Mouse (Mus musculus) kidney, postnatal 36 days (tissue): Measurements from ENCODE around the gene Cdc45.
"Not testable (repeated sequence)": the region's sequence is repeated elsewhere in the genome, so short reads cannot be mapped to it uniquely, and the experiment has no call there.

Experiments used
- DNase-seq, 2 experiments: peaks; one replicate each; pipeline ENCODE4 v3.0.0; 2021 to 2022; ENCODE audit warnings: mixed read lengths in 2 of 2

The Cdc45 gene

GRCm38 (mm10) chr16:18811468-18812384 lies at the start of gene Cdc45, which contains the start of gene Ufd1:
Gene Cdc45, minus strand, starts transcription at chr16:18811987.
Gene Ufd1, plus strand, starts transcription at chr16:18811779.
- peak; percentile 94 to 96 for DNase-seq

DNA sequence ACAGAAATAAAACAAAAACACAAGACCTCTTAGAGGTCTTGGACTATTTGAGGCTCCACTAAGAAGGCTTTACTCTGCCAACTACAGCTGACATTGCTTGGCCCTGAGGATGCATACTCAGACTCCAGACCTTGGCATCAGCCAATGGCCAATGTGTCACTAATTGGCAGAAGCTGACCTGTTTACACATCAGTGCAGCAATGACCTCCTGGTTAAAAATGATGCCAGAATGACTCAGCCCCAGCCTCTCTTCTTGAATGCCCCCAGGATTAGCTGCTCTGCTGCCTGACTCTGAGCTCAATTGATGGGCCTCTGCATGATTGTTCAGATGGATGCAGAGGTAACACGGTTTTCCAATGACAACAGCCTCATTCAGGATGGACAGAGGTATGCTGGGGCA lies 48.4 kb upstream of the Cdc45 start:
- DNase-seq, result peak; percentile 42 to 54

GRCm38 (mm10) chr16:18858551-18858950 lies 46.8 kb upstream of the Cdc45 start:
- DNase-seq, result peak; percentile 40 to 77

GRCm38 (mm10) chr16:18849521-18850190 lies 37.9 kb upstream of the Cdc45 start:
- DNase-seq, result not testable (repeated sequence)

DNA sequence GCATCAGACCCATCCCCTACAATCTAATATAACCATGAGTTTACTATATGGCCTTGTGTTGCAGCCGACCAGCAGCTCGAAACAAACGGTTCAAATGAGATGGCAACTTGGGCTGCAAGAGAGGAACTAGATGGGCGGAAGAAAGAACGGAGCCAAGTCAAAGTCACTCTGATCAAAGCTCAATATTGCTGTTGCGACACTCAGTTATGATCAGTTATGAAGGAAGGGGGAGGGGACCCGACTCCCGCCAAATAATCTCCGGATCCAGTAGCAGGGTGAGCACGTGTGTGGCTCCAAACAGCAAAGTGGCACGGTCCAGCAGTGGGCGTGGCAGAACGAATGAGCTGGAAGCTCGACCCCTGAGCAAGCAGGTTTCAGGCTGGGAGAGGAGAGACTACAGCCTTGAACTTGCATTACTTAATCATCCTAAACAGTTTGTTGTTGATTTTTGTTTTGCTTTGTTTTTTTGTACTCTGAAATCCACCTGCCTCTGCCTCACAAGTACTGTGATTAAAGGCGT lies 34.6 kb upstream of the Cdc45 start:
- DNase-seq, result no peak

DNA sequence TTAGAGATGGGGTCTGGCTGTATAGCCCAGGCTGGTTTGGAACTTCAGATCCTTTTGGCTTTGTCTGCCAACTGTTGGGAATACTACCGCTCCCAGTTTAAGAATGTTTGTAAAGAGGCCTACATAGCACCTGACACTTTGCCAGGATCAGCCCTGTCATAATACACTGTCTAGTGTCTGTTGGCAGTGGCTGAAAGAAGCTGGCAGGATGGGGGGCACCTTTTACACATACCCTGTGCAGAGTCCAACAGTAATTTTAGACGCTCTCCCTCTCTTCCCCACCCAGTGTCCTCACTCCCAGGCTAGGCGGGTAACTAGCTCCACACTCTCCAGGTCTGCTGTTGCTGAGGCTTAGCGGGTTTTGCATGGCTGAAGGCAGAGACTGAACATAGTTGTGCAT lies 26.6 kb upstream of the Cdc45 start:
- no peak for DNase-seq

DNA sequence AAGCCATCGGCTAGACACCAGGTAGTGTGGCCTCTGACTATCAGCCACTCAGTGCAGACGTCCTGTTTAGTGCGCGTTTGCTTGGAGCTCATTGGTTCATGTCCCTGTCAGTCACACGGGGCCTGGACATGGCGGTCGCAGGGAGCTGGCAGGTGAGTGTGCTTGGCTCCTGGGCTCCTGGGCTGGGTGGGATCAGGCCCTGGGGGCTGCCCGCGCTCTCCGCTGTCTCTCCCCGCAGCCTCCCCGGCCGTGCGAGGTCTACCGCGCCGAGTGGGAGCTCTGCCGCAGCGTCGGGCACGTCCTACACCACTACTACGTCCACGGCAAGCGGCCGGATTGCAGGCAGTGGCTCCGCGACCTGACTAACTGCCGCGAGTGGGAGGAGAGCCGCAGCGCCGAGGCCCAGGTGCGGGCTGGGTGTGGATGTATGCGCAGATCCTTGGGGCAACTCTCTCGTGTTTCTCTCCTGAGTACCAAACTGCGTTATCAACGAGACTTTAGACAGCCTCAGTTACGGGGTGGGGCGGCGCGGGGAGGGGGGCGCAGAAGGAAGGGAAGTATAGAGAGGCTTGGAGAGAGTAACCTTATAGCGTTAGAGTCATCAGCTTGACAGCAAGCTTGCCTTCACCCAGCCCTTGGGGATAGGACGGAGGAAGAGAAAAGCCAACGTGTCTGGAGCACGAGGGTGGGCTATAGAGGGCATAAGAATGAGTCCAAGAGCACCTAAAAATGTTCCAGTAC lies 24.9 kb upstream of the Cdc45 start, which contains the start of the genes 2510002D24Rik and Gm28539:
Gene 2510002D24Rik, plus strand, starts transcription at position 111 of the 741 bp plus-strand sequence.
Gene Gm28539, plus strand, starts transcription at position 117 of the 741 bp plus-strand sequence.
- peak; percentile 98 for DNase-seq

DNA sequence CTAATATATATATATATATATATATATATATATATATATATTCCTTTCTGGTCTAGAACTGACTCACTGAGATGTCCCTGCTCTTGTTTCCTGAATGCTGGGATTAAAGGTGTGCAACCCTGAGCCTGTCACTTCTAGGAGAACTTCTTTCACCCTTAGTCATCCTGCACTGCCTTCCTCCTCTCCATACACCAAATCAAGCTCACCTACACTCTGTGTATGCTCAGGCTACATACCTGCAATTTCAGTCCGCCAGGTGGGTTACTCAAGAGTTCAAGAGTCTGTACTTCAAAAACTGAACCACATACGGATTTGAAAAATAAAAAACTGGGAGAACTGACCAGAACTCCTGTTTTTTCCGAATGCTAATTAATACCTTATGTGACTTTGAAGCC lies 24.3 kb upstream of the Cdc45 start:
- no peak for DNase-seq

GRCm38 (mm10) chr16:18833486-18833885 lies 21.7 kb upstream of the Cdc45 start:
- no peak for DNase-seq

- DNase-seq, result peak in 1 of 2 experiments; percentile 31
Measured at GRCm38 (mm10) chr16:18829102-18829501, 17.3 kb upstream of the Cdc45 start.

- DNase-seq, result peak in 1 of 2 experiments; percentile 8
Measured at GRCm38 (mm10) chr16:18828630-18829029, 16.8 kb upstream of the Cdc45 start.

GRCm38 (mm10) chr16:18822925-18823324 lies 11.1 kb upstream of the Cdc45 start:
- no peak for DNase-seq

- DNase-seq, result no peak
Measured at GRCm38 (mm10) chr16:18822356-18822755, 10.6 kb upstream of the Cdc45 start.

DNA sequence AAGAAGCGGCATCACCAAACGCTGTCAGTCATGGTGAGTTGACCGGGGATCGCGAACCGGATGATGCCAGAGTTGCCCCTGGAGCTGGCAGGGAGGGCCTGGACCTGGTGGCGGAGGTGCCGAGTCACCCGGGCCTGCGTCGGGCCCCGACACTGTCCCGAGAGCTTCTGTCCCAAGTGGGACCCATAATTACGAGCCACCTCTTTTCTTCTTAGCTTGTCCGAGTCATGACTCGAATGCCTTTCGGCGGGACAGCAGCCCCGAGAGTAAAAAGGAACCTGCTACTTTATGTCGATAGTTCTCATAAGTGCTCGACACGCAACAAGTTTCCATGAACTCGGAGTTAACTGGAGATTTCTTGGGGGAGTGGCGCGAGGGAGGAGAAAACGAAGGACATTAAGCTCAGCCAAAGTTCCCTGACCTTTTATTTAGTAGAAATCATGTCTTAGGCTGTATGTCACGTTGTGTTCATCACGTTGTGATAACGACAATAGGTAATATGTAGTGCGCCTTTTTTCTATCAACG lies 661 bp upstream of the Cdc45 start:
- DNase-seq, result peak in 1 of 2 experiments; percentile 20

DNA sequence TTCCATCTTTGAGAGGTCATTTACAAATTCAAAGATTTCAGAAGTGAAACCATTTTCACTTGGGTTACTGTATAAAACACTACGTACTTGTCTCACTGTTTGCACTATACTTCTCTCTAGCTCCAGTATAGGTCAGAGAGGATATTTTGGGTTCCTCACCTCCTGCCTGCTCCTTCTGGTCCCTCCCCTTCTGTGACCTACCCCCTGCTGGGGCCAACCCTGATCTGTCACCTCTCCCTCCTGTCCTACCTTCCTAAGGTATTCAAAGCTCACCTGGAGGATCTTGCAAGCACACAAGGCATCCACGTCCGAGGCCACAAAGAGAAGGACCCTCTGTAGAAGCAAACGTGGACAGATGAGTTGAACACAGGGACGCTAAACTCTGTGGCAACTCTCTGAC lies 755 bp downstream of the Cdc45 start:
- no peak for DNase-seq

- no peak for DNase-seq
Measured at GRCm38 (mm10) chr16:18809001-18809400, 2.8 kb downstream of the Cdc45 start.

GRCm38 (mm10) chr16:18805746-18806145 lies 6.0 kb downstream of the Cdc45 start:
- peak; percentile 32 to 38 for DNase-seq

DNA sequence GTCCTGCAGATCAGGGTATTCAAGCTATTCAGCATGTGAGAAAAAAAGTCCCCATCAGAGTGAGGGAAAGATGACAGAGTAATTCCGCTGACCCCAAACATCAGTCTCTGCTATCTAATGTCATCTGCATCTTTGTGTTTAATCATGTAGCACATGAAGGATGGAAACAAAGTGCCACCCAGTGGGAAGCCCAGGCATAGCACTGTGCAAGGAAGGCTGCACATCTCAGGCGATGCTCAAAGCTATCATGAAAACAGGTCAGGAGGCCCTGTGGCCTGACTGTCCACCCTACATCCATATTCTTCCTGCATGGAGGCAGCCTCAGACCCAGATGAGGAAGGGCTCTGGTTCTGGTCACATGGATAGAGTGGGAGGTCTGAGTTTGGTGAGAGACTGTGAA lies 12.9 kb downstream of the Cdc45 start:
- DNase-seq, result peak; percentile 53 to 80

DNA sequence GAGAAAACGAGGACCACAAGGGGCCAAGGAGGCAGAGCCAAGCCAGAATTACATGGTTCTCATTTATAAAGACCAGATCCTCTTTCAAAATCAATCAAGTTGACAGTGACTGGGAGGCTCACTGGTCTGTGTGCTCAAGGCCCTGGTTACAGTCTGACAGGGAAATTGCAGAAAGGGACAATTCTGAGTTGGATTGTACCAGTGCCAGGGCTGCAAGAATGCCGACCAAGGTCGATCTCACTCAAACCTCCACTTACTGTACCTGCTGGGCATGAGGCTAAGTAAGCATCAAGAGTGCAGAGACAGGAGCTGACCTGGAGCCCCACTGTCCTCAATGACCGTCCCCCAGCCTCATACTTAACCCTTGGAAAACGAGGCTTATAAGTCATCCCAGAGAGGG lies 13.6 kb downstream of the Cdc45 start:
- DNase-seq, result no peak

GRCm38 (mm10) chr16:18796645-18797044 lies 15.1 kb downstream of the Cdc45 start:
- no peak for DNase-seq

DNA sequence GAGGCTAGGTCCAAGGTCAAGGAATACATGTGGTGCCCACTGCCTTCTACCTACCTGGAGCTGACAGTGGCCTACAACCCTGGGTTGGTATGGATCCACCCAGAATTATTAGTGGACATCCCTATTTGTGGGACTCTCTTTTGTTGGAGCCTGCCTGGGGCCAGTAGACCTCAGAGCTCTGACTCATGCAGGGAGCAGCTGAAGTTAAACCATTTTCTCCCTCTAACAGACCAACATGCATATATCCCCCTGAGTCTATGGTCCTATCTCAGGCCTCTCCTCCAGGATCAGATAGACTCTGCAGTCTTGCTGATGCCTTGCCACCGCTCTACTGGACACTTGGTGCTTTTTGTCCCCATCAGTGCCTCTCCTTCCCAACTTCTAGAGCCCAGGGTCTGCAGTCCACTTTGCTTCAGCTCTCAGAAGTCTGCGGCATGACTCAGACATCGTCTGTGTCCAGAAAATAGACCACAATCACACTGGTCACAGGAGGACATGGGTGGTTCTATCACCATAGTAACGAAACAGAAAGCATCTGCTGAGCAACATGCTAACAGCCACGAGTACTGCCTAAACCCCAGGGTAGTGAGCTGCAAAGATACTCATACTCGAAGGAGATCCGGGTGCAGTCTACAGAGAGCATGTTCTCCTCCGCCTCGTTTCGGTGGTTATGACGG lies 16.4 kb downstream of the Cdc45 start:
- DNase-seq, result no peak
